Mouse (Mus musculus) megakaryocyte, embryonic 14.5 days (primary cell): ENCODE results near the gene Olfr671. TPM values are rescaled to one million over a fixed set of nuclear protein-coding genes. Genes with fewer than 3 reads are reported as not detected.
"Not testable (repeated sequence)": the region's sequence is repeated elsewhere in the genome, so short reads cannot be mapped to it uniquely, and the experiment has no call there.

ENCODE experiments used
- H3K27me3 ChIP-seq: replicated peaks from 2 replicates; pipeline ENCODE3; 2012; ENCODE audit warnings: inconsistent platforms
- H3K36me3 ChIP-seq: replicated peaks from 2 replicates; pipeline ENCODE3; 2012; ENCODE audit warnings: low read length, inconsistent platforms, mixed read lengths
- H3K4me1 ChIP-seq: 2 replicates; pipeline ENCODE4 v1.6.1; 2012; ENCODE audit warnings: inconsistent platforms
- H3K4me3 ChIP-seq: replicated peaks from 2 replicates; pipeline ENCODE3; 2012; ENCODE audit warnings: moderate library complexity, mild to moderate bottlenecking, inconsistent platforms
- H3K9me3 ChIP-seq: 2 replicates; pipeline ENCODE4 v1.6.1; 2012; ENCODE audit warnings: inconsistent platforms
- FLI1 ChIP-seq: IDR thresholded peaks from 2 replicates; pipeline ENCODE4 v1.6.1; 2012; ENCODE audit warnings: low read length, inconsistent platforms, mixed read lengths
- GATA1 ChIP-seq: IDR thresholded peaks from 3 replicates; pipeline ENCODE4 v1.6.1; 2012; ENCODE audit warnings: mixed read lengths, low read length, inconsistent platforms, borderline replicate concordance
- polyA plus RNA-seq: library from polyadenylated mRNA; stranded (reverse); fragments of >175 nt; gene quantifications from 2 replicates; pipeline ENCODE4 v1.2.3, GENCODE M21; 2012; ENCODE audit warnings: low replicate concordance; ENCODE audit not compliant: insufficient read depth

Olfr671 gene
- 2.6 TPM in 1 of 2 replicates, not detected in the other for polyA plus RNA-seq

DNA sequence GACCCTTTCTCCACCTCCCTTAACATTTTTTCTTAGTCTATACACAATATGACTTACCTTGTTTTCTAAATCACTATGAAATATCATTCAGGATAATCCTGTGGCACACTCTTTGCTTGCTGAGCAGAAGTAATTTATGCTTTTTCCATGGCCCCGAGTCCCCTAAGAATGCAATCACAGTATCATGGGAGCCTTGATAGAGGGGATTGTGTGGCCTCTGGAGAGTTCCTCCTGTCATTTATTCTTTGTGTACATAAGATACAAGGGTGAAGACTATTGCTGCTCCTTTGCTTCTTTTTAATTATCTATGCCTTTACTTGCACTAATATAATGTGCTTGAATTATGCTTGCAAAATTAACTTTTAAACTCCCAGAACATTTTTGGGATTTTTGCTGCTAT lies at the start of gene Olfr671:
Gene Olfr671, minus strand, starts transcription at position 101 of the 400 bp plus-strand sequence.
- no peak within 1 kb of the TSS for H3K4me3 ChIP-seq
- peaks cover 7% of the 10 kb centered on the region; the same call in 1 of the 2 replicates for H3K9me3 ChIP-seq
- H3K36me3 ChIP-seq: no peaks in the 10 kb centered on the region
- no peaks in the 10 kb centered on the region for H3K4me1 ChIP-seq
- TF ChIP-seq GATA1 (no peak), FLI1 (no peak)
- no peaks in the 10 kb centered on the region for H3K27me3 ChIP-seq

- Histone ChIP-seq H3K27me3 (no peaks in the 10 kb centered on the region), H3K4me1 (no peaks in the 10 kb centered on the region), H3K36me3 (no peaks in the 10 kb centered on the region), H3K4me3 (no peak within 1 kb of the TSS), H3K9me3 (no peaks in the 10 kb centered on the region)
- no peak for TF ChIP-seq GATA1
- no peak for TF ChIP-seq FLI1
Measured at GRCm38 (mm10) chr7:105028360-105028759, 49.4 kb upstream of the Olfr671 start, which contains the start of gene Olfr675. Gene Olfr675 (minus strand): TSS chr7:105028460.

GRCm38 (mm10) chr7:105022530-105022929 lies 43.6 kb upstream of the Olfr671 start:
- H3K36me3 ChIP-seq: no peaks in the 10 kb centered on the region
- H3K9me3 ChIP-seq: no peaks in the 10 kb centered on the region
- TF ChIP-seq GATA1 (no peak), FLI1 (no peak)
- no peaks in the 10 kb centered on the region for H3K4me1 ChIP-seq
- no peaks in the 10 kb centered on the region for H3K27me3 ChIP-seq
- H3K4me3 ChIP-seq: no peak overlapping the region

GRCm38 (mm10) chr7:105001929-105002328 lies 23.0 kb upstream of the Olfr671 start, which contains the start of gene Olfr672:
Gene Olfr672 (minus strand): TSS chr7:105002029.
- Histone ChIP-seq H3K4me3 (no peak within 1 kb of the TSS), H3K36me3 (no peaks in the 10 kb centered on the region), H3K27me3 (no peaks in the 10 kb centered on the region), H3K9me3 (0 out of 2 replicates have a peak, but pooled peaks cover 3% of the 10 kb centered on the region), H3K4me1 (no peaks in the 10 kb centered on the region)
- TF ChIP-seq GATA1 (no peak), FLI1 (no peak)

- H3K4me3 ChIP-seq, H3K27me3 ChIP-seq, H3K4me1 ChIP-seq, H3K9me3 ChIP-seq, H3K36me3 ChIP-seq: not testable (repeated sequence)
Measured at GRCm38 (mm10) chr7:104972507-104972906, 6.4 kb downstream of the Olfr671 start.

- no peaks in the 10 kb centered on the region for H3K27me3 ChIP-seq
- no peaks in the 10 kb centered on the region for H3K36me3 ChIP-seq
- H3K4me1 ChIP-seq: no peaks in the 10 kb centered on the region
- no peak within 1 kb of the TSS for H3K4me3 ChIP-seq
- TF ChIP-seq FLI1: no peak
- no peak for TF ChIP-seq GATA1
- peaks cover 10% of the 10 kb centered on the region for H3K9me3 ChIP-seq
Measured at GRCm38 (mm10) chr7:104962520-104962919, 16.4 kb downstream of the Olfr671 start, which contains the start of gene Olfr670. Gene Olfr670 (minus strand): TSS chr7:104962620.

GRCm38 (mm10) chr7:104950234-104950633 lies 28.7 kb downstream of the Olfr671 start:
- not testable (repeated sequence) for H3K4me3 ChIP-seq, H3K36me3 ChIP-seq, H3K4me1 ChIP-seq, H3K27me3 ChIP-seq, H3K9me3 ChIP-seq

- TF ChIP-seq FLI1 (no peak), GATA1 (no peak)
- H3K27me3 ChIP-seq: no peaks in the 10 kb centered on the region
- no peaks in the 10 kb centered on the region for H3K4me1 ChIP-seq
- no peaks in the 10 kb centered on the region for H3K36me3 ChIP-seq
- peaks cover 8% of the 10 kb centered on the region; the same call in 1 of the 2 replicates for H3K9me3 ChIP-seq
- H3K4me3 ChIP-seq: no peak within 1 kb of the TSS
Measured at GRCm38 (mm10) chr7:104933940-104934339, 45.0 kb downstream of the Olfr671 start, which contains the start of gene Olfr669. Gene Olfr669 (plus strand): TSS chr7:104934240.

DNA sequence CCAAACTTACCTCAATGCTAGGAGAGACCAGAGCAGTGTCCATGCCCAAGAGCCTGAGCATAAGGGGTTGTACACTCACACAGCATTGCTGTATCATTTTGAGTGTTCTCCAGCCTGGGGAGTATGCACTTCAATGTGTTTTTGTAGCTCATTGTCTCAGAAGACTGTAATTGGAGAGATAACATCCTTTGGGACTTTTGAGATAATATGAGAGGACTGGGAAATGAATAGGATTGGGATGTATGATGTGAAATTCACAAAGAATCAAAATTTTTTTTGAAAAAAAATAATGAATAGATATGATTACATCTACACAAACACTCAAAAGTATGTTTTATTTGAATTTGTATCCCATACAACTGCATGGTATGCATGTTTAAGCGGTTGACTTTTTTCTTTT lies 51.0 kb downstream of the Olfr671 start, which contains the start of gene Olfr668:
Gene Olfr668, minus strand, starts transcription at position 101 of the 400 bp plus-strand sequence.
- TF ChIP-seq FLI1 (no peak), GATA1 (no peak)
- Histone ChIP-seq H3K9me3 (peaks cover 8% of the 10 kb centered on the region; the same call in 1 of the 2 replicates), H3K4me3 (no peak within 1 kb of the TSS), H3K4me1 (no peaks in the 10 kb centered on the region), H3K36me3 (no peaks in the 10 kb centered on the region), H3K27me3 (no peaks in the 10 kb centered on the region)

Other genes with a start within 250 kb of the Olfr671 start
- not detected in 2 replicates for gene Usp17le, start 201.7 kb downstream of the Olfr671 start, polyA plus RNA-seq
- gene Usp17lb, start 136.5 kb downstream of the Olfr671 start, polyA plus RNA-seq: not detected in 2 replicates
- not detected in 2 replicates for gene Usp17la, start 122.1 kb downstream of the Olfr671 start, polyA plus RNA-seq
- not detected in 2 replicates for gene Olfr665, start 101.1 kb downstream of the Olfr671 start, polyA plus RNA-seq
- not detected in 2 replicates for gene Olfr666, start 83.2 kb downstream of the Olfr671 start, polyA plus RNA-seq
- gene Olfr667, start 57.6 kb downstream of the Olfr671 start, polyA plus RNA-seq: not detected in 2 replicates
- not detected in 2 replicates for gene Olfr668, start 51.1 kb downstream of the Olfr671 start, polyA plus RNA-seq
- not detected in 2 replicates for gene Olfr669, start 44.9 kb downstream of the Olfr671 start, polyA plus RNA-seq
- gene Olfr670, start 16.5 kb downstream of the Olfr671 start, polyA plus RNA-seq: not detected in 2 replicates
- not detected in 2 replicates for gene Olfr672, start 22.9 kb upstream of the Olfr671 start, polyA plus RNA-seq
- gene Olfr675, start 49.3 kb upstream of the Olfr671 start, polyA plus RNA-seq: not detected in 2 replicates
- gene Olfr676, start 53.6 kb upstream of the Olfr671 start, polyA plus RNA-seq: not detected in 2 replicates
- not detected in 2 replicates for gene Olfr677, start 72.2 kb upstream of the Olfr671 start, polyA plus RNA-seq
- not detected in 2 replicates for gene Olfr678, start 85.3 kb upstream of the Olfr671 start, polyA plus RNA-seq
- gene Olfr679, start 102.1 kb upstream of the Olfr671 start, polyA plus RNA-seq: not detected in 2 replicates
- gene Olfr680-ps1, start 113.7 kb upstream of the Olfr671 start, polyA plus RNA-seq: not detected in 2 replicates
- gene Olfr681, start 137.7 kb upstream of the Olfr671 start, polyA plus RNA-seq: not detected in 2 replicates
- not detected in 2 replicates for gene Olfr683, start 167.9 kb upstream of the Olfr671 start, polyA plus RNA-seq
- not detected in 2 replicates for gene Olfr684, start 184.5 kb upstream of the Olfr671 start, polyA plus RNA-seq
- not detected in 2 replicates for gene Olfr685, start 206.9 kb upstream of the Olfr671 start, polyA plus RNA-seq
- gene Olfr686, start 228.4 kb upstream of the Olfr671 start, polyA plus RNA-seq: not detected in 2 replicates